Mouse (Mus musculus): ENCODE measurements around the gene Gm28891. TPM values are rescaled to one million over a fixed set of nuclear protein-coding genes. Genes with fewer than 3 reads are reported as not detected.

Gene Gm28891
- not detected for total RNA-seq (2023)

GRCm38 (mm10) chrY:60240902-60241301 lies at the start of gene Gm28891:
Gene Gm28891 (plus strand): TSS chrY:60241202.

Measured in neutrophil, adult 59 days (primary cell).